Mouse (Mus musculus) lung, postnatal 14 days (tissue): ENCODE data around the gene Ranbp3l.

Experiments used
- DNase-seq: peaks from one replicate; pipeline ENCODE4 v3.0.0; 2021

The Ranbp3l gene

GRCm38 (mm10) chr15:9100446-9101077 is 132.8 kb downstream of the Ranbp3l start:
- no peak for DNase-seq

- no peak for DNase-seq
Measured at GRCm38 (mm10) chr15:9106303-9107074, 138.7 kb downstream of the Ranbp3l start.

GRCm38 (mm10) chr15:9110526-9111347 is 143.0 kb downstream of the Ranbp3l start:
- no peak for DNase-seq

GRCm38 (mm10) chr15:9111648-9112047 is 143.9 kb downstream of the Ranbp3l start:
- DNase-seq = no peak

GRCm38 (mm10) chr15:9113556-9113955 is 145.8 kb downstream of the Ranbp3l start:
- DNase-seq = no peak

GRCm38 (mm10) chr15:9114131-9114530 is 146.4 kb downstream of the Ranbp3l start:
- no peak for DNase-seq

- DNase-seq = no peak
Measured at GRCm38 (mm10) chr15:9114599-9114998, 146.8 kb downstream of the Ranbp3l start.
